Mouse (Mus musculus) adrenal gland, postnatal 4 days (tissue): ENCODE data around the gene Uxs1. TPM values are rescaled to one million over a fixed set of nuclear protein-coding genes. Genes with fewer than 3 reads are reported as not detected.
A peak's percentile ranks its signal among the peaks of the same experiment; 100 is the strongest.

Experiments
- DNase-seq, 2 experiments: peaks; one replicate each; pipeline ENCODE4 v3.0.0; 2021 to 2022; ENCODE audit warnings: low spot score in 2 of 2, mixed read lengths in 2 of 2
- total RNA-seq, 2 experiments: library from RNA; stranded (reverse); gene quantifications; 2 replicates each; pipeline ENCODE4 v1.2.3; 2021

The Uxs1 gene
- total RNA-seq, 2 experiments from 2014 or later, result 40.6 to 41.6 TPM

- no peak for DNase-seq
These were observed 23.6 kb downstream of the Uxs1 start for GRCm38 (mm10) chr1:43803906-43804474.

GRCm38 (mm10) chr1:43798048-43798447 lies 29.6 kb downstream of the Uxs1 start:
- DNase-seq, result no peak

DNA sequence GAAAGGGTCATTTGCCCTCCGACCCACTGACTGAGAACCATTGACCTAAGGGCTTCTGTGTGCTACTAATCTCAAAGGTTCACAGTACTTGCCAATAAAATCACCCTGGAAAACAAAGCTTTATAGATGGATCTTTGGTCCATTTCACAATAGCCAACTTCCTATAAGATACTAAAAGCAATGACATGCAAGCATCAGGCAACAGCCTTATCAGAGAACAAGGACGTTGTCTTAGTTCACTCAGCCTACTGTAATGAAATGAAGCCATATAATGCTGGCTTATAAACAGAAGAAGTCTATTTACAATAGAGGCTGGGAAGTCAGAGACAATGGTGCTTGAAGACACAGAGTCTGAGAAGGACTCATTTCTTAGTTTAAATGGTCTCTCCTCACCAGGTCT lies 37.8 kb downstream of the Uxs1 start:
- no peak for DNase-seq

- no peak for DNase-seq
These were observed 40.9 kb downstream of the Uxs1 start for GRCm38 (mm10) chr1:43786711-43787110.

DNA sequence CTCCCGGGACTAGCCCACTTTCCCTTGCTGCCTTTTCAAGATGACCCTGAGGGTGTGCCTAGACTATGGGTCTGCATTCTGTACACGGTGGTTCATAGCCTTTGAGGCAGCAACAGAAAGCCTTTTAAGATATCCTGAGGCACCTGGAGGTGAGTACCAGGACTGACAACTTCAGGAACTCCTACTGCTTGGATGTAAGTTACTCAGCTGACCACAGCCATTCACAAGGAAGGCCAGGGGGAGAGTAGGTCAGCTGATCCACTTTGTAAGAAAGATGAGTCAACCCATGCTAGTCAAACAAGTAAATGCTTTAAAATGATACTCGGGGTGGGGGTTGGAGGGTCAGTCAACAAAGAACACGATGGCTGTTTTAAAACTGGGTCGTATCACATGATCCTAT lies 42.3 kb downstream of the Uxs1 start:
- DNase-seq, result no peak

- no peak for DNase-seq
These were observed 44.4 kb downstream of the Uxs1 start for GRCm38 (mm10) chr1:43783186-43783585.

DNA sequence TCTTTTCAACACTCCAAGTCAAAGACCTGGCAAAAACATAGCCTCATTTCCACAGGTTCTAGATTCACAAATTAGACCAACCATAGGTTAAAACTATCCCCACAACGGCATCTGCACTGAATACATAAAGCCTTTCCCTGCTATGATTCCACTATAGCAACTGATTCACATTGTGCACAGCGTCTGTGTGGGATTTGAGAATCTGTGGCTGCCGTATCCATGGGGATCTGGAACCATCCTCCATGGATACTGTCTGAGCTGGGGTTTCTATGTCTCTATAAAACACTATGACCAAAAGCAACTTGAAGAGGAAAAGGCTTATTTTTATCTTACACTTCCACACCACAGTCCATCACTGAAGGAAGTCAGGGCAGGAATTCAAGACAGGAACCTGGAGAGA lies 44.9 kb downstream of the Uxs1 start:
- DNase-seq, result no peak

GRCm38 (mm10) chr1:43781672-43782071 lies 45.9 kb downstream of the Uxs1 start:
- no peak for DNase-seq

GRCm38 (mm10) chr1:43781195-43781594 lies 46.4 kb downstream of the Uxs1 start:
- DNase-seq, result no peak

DNA sequence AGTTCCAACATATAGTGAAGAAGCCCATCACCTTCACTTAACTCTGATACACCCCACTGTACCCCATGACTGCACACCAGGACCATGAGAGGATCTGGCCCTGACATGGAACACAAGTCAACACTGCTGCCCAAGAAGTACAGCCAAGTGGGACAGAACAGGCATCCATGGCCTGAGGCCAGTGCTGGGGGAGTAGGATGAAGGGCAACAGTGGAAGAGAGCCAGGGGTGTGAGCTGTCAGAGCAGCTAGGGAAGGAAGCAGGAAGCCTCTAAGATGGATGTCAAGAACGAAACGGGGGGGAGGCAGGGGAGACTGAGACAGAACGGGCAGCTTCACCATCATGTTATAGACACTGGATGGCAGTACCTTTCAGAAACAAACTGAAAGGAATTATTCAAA lies 51.5 kb downstream of the Uxs1 start:
- DNase-seq, result no peak

DNA sequence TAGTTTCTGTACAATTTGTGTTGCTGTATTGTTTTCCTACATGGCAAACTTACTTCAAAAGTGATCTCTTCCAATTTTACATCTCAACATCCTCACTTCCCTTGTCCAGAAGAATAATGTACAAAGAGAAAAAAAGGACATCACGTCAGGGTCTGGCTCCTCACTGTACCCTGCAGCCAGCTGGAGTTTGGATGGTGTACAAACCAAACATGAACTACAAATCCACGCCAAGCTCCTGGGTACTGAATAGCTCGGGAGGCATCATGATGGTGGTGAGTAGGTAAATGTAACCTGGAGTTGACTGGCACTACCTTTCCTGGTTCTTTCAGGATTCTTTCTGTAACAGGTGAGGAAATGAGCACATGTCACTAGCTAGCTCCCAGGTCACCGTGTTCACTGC lies 53.5 kb downstream of the Uxs1 start:
- no peak for DNase-seq

DNA sequence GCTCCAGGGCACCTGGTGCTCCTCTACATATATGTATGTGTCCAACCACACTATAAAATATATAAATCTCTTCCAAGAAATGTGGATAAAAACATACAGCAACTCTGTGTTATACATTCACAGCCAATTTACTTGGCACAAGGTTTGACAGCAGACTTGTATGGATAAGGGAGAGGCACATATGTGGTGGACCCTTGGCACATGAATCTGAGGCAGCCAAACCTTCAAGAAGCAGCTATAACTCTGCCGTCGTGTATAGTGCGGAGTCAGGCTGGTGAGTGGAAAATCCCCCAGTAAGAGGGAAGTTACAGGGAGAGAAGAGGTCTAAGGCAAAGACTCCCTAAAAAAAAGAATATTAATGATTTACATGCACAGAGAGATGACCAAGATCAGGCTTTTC lies 54.9 kb downstream of the Uxs1 start:
- no peak for DNase-seq

DNA sequence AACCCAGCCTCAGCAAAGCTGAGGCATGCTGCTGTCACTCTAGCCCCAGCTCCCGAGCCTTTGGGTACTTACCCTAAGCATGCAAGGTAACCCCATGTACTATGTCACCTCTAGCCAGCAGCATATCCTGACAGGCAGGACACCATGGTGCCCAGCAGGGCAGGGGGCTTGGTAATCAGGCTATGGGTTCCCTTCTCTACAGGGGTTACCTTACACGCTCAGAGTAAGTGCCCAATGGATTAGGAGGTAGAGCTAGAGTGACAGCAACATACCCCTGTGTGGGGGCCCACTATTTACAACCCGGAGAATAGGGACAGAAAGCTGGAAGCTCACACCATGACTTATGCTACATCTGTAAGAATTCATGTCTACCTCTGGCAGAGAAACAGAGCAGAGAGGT lies 57.6 kb downstream of the Uxs1 start:
- DNase-seq, result no peak

- DNase-seq, result no peak
These were observed 58.3 kb downstream of the Uxs1 start for GRCm38 (mm10) chr1:43769348-43769747.

GRCm38 (mm10) chr1:43768385-43768990 lies 59.1 kb downstream of the Uxs1 start:
- DNase-seq, result no peak

GRCm38 (mm10) chr1:43766328-43766727 lies 61.3 kb downstream of the Uxs1 start:
- no peak for DNase-seq

DNA sequence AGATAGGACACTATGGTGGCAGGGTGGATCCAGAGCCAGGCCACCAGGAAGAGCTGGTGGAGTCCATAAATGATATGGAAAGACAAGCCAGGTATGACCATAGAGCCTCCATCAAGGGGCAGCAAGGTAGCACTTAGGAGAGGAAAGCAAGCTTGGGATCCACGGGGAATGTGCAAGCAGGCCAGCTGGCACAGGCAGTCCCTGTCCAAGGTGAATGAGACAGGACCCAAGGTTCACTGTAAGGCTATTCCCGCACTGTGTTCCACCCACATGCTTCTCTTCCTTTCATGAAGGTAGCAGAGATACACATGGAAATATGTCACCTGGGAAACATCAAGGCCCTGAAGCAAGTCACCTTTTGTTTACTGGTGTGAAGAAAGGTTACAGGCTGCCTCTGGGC lies 63.1 kb downstream of the Uxs1 start:
- DNase-seq, result no peak

DNA sequence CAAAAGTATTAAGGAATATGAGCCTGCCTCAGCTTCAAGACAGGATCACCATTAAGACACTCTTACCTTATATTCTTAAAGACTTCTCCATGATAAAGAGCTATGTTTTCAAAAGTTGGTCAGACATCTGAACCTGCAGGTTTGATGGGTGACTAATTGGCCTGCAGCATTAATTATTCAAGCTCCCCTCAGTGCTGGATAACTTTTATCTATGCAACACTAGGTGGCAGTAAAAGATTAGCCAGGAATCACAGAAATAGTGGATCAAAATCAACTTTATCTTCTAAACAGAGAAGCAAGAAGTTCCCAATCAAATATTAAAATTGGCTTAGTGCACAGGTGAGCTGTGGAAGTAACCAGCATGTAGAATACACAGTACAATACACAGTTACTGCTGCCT lies 67.5 kb downstream of the Uxs1 start:
- DNase-seq, result no peak

DNA sequence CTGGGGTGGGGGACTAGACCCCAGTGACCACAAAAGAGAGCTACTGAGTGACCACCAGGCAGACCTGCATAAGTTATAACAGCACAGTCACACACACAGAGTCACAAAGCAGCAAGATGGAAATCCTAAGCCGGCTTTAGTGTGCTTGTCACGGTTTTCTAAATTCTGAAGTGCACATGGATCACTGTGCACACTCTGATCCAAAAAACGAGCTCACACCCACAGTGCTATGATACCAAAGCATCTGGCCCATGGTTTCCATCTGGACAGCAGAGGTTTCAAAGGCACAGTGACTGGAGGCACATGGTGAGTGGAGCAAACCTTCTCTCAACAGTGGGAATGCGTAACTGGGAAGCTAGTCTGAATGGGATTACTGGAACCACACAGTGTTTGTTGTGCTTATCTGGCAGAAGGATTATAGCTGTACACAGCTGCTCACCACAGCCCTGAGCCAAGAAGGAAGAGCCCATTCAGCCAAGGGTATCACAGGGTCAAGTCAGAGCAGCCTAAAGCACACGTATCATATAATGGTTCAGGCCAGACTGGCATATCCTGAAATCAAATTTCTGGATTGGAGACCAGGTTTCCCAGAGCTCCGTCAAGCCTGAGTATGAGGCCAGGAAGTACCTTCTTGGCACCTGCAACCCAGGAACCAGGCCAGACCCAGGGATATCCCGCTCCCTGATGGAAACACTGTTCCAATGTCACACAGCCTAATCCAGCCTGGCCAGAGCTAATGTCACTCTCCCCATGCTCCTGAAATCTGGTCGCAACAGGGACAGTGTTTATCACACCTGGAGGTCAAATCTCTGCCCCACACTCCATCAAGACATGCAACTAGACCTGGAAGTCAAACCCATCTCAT lies 72.9 kb downstream of the Uxs1 start:
- no peak for DNase-seq

DNA sequence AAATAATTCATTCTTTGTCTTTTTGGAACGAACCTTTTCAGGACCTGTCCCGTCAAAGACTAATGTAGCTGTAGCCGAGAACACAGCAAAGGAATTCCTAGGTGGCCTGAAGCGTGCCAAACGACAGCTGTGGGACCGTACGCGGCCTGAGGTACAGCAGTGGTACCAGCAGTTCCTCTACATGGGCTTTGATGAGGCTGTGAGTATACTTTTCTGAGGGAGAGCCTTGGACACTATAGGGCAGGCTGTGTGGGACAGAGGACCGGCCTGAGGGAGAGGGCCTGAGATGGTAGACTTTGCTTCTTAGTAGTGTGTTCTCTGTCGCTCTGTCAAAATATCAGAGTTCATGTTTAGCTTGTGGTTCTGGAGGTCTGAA lies 89.1 kb downstream of the Uxs1 start:
- DNase-seq, result no peak

- peak in 1 of 2 experiments; percentile 20 for DNase-seq
These were observed 89.6 kb downstream of the Uxs1 start for GRCm38 (mm10) chr1:43737812-43738518.

DNA sequence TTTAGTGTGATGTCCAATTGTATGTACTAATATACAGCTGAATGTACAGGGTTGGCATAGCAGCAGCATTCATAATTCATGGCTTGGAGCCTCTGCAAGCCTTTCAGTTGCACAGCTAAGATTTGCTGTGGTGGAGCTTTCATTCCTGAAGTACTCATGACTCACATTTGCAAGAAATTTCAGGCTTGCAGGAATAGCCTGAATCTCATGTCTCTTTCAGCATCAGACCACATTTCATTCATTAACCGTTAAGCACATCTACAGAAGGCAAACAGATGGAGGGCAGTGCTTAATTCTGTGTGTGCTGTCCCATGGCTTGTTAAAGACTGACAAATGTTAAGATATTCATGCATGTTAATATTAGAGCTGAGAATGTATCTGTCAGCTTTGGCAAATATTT lies 94.9 kb downstream of the Uxs1 start:
- no peak for DNase-seq
